Mouse (Mus musculus) heart, embryonic 12.5 days (tissue): ENCODE measurements at regions not wholly inside any gene's neighbourhood (a gene's known extent, or its start where the extent isn't known, plus 50 kb on each side); places are given as distances from the start of the nearest gene placed in this dataset.

ENCODE experiments used
- ATAC-seq: fragments of 200-750 bp; cut with Nextera tagmentation; 2 replicates; pipeline ENCODE4 v1.8.0; 2017; ENCODE audit warnings: moderate TSS enrichment, moderate library complexity; ENCODE audit not compliant: insufficient number of reproducible peaks, low FRiP score
- H3K27ac ChIP-seq: fragments of 300-500 bp; sonication (generic); 2 replicates; pipeline ENCODE4 v1.5.1; 2016; ENCODE audit warnings: mild to moderate bottlenecking, moderate library complexity; ENCODE audit not compliant: poor library complexity, severe bottlenecking
- H3K27me3 ChIP-seq: fragments of 300-500 bp; sonication (generic); replicated peaks from 2 replicates; pipeline ENCODE4 v1.6.1; 2016; ENCODE audit warnings: mild to moderate bottlenecking, moderate library complexity
- H3K36me3 ChIP-seq: fragments of 300-500 bp; sonication (generic); 2 replicates; pipeline ENCODE4 v1.6.1; 2016; ENCODE audit warnings: mild to moderate bottlenecking, moderate library complexity
- H3K4me1 ChIP-seq: fragments of 300-500 bp; sonication (generic); replicated peaks from 2 replicates; pipeline ENCODE4 v1.6.1; 2016; ENCODE audit warnings: mild to moderate bottlenecking
- H3K4me2 ChIP-seq: fragments of 300-500 bp; sonication (generic); 2 replicates; pipeline ENCODE4 v1.6.1; 2016; ENCODE audit warnings: mild to moderate bottlenecking, moderate library complexity
- H3K4me3 ChIP-seq: fragments of 300-500 bp; sonication (generic); 2 replicates; pipeline ENCODE4 v1.5.1; 2016; ENCODE audit warnings: mild to moderate bottlenecking
- H3K9ac ChIP-seq: fragments of 300-500 bp; sonication (generic); 2 replicates; pipeline ENCODE4 v1.6.1; 2016; ENCODE audit warnings: mild to moderate bottlenecking, moderate library complexity
- H3K9me3 ChIP-seq: fragments of 300-500 bp; sonication (generic); replicated peaks from 2 replicates; pipeline ENCODE4 v1.6.1; 2016; ENCODE audit warnings: mild to moderate bottlenecking, moderate library complexity
- WGBS: fragments of 180-500 bp; shearing (Covaris S2); methylation state at CpG from one replicate; pipeline ENCODE4 v1.1.7; 2016; 5-methylcytosine and 5-hydroxymethylcytosine counted together

GRCm38 (mm10) chr2:50885280-50885923 is 263.5 kb downstream of the Rnd3 start:
- Histone ChIP-seq H3K27me3 (no peaks in the 10 kb centered on the region), H3K4me1 (peaks cover 16% of the 10 kb centered on the region), H3K4me2 (no peak overlapping the region), H3K9ac (no peak overlapping the region), H3K4me3 (no peak overlapping the region), H3K36me3 (no peaks in the 10 kb centered on the region), H3K9me3 (no peaks in the 10 kb centered on the region), H3K27ac (no peak overlapping the region)
- 53% methylated on average over 4 of the region's 4 CpGs for whole genome bisulfite sequencing
- no peak for ATAC-seq

GRCm38 (mm10) chr2:50881514-50882038 is 267.3 kb downstream of the Rnd3 start:
- ATAC-seq, result no peak
- 86% methylated on average over 4 of the region's 4 CpGs for WGBS
- H3K27ac ChIP-seq, result no peak overlapping the region
- H3K4me2 ChIP-seq, result no peak overlapping the region
- no peaks in the 10 kb centered on the region for H3K36me3 ChIP-seq
- H3K27me3 ChIP-seq, result no peaks in the 10 kb centered on the region
- H3K4me1 ChIP-seq, result peaks cover 18% of the 10 kb centered on the region
- H3K4me3 ChIP-seq, result no peak overlapping the region
- H3K9ac ChIP-seq, result no peak overlapping the region
- no peaks in the 10 kb centered on the region for H3K9me3 ChIP-seq

GRCm38 (mm10) chr2:50880806-50881205 is 268.1 kb downstream of the Rnd3 start:
- 47% methylated on average over 4 of the region's 4 CpGs for WGBS
- no peaks in the 10 kb centered on the region for H3K36me3 ChIP-seq
- H3K4me1 ChIP-seq, result peaks cover 13% of the 10 kb centered on the region
- H3K9ac ChIP-seq, result no peak overlapping the region
- no peaks in the 10 kb centered on the region for H3K27me3 ChIP-seq
- no peak overlapping the region for H3K4me3 ChIP-seq
- no peak for ATAC-seq
- H3K4me2 ChIP-seq, result no peak overlapping the region
- no peak overlapping the region; the same call in 1 of the 2 replicates for H3K27ac ChIP-seq
- no peaks in the 10 kb centered on the region for H3K9me3 ChIP-seq

- Histone ChIP-seq H3K9me3 (no peaks in the 10 kb centered on the region), H3K27ac (no peak overlapping the region), H3K9ac (no peak overlapping the region), H3K36me3 (no peaks in the 10 kb centered on the region), H3K4me3 (no peak overlapping the region), H3K4me2 (no peak overlapping the region), H3K4me1 (peaks cover 9% of the 10 kb centered on the region), H3K27me3 (no peaks in the 10 kb centered on the region)
- no peak for ATAC-seq
- WGBS, result 82% methylated on average over 17 of the region's 17 CpGs
Observed at GRCm38 (mm10) chr2:50877716-50878115, 271.2 kb downstream of the Rnd3 start.

- 84% methylated on average over 6 of the region's 6 CpGs for WGBS
- no peak for ATAC-seq
Observed at GRCm38 (mm10) chr2:50875072-50875471, 273.8 kb downstream of the Rnd3 start.

GRCm38 (mm10) chr2:50853538-50854244 is 295.2 kb downstream of the Rnd3 start:
- Histone ChIP-seq H3K27ac (no peak overlapping the region), H3K4me2 (no peak overlapping the region), H3K36me3 (no peaks in the 10 kb centered on the region), H3K4me3 (no peak overlapping the region), H3K9me3 (no peaks in the 10 kb centered on the region), H3K4me1 (peaks cover 4% of the 10 kb centered on the region; the same call in 1 of the 2 replicates), H3K9ac (no peak overlapping the region), H3K27me3 (no peaks in the 10 kb centered on the region)
- 90% methylated on average over 8 of the region's 8 CpGs for WGBS
- no peak for ATAC-seq

More at GRCm38 (mm10) chr2:50875072-50875471, 273.8 kb downstream of the Rnd3 start:
- no peaks in the 10 kb centered on the region for H3K9me3 ChIP-seq
- no peaks in the 10 kb centered on the region for H3K4me1 ChIP-seq
- H3K27me3 ChIP-seq, result no peaks in the 10 kb centered on the region
- H3K4me2 ChIP-seq, result no peak overlapping the region
- no peaks in the 10 kb centered on the region for H3K36me3 ChIP-seq
- no peak overlapping the region for H3K4me3 ChIP-seq
- H3K27ac ChIP-seq, result no peak overlapping the region
- no peak overlapping the region for H3K9ac ChIP-seq

GRCm38 (mm10) chr2:50852413-50852919 is 296.4 kb downstream of the Rnd3 start:
- peaks cover 4% of the 10 kb centered on the region; the same call in 1 of the 2 replicates for H3K4me1 ChIP-seq
- H3K27ac ChIP-seq, result no peak overlapping the region
- WGBS, result 86% methylated on average over 2 of the region's 2 CpGs
- H3K27me3 ChIP-seq, result no peaks in the 10 kb centered on the region
- no peaks in the 10 kb centered on the region for H3K9me3 ChIP-seq
- H3K4me3 ChIP-seq, result no peak overlapping the region
- no peaks in the 10 kb centered on the region for H3K36me3 ChIP-seq
- no peak overlapping the region for H3K9ac ChIP-seq
- no peak overlapping the region for H3K4me2 ChIP-seq
- ATAC-seq, result no peak

GRCm38 (mm10) chr2:50850071-50850470 is 298.8 kb downstream of the Rnd3 start:
- H3K27me3 ChIP-seq, result no peaks in the 10 kb centered on the region
- H3K4me1 ChIP-seq, result peaks cover 4% of the 10 kb centered on the region; the same call in 1 of the 2 replicates
- no peak overlapping the region for H3K4me2 ChIP-seq
- no peak for ATAC-seq
- no peaks in the 10 kb centered on the region for H3K36me3 ChIP-seq
- H3K4me3 ChIP-seq, result no peak overlapping the region
- WGBS, result 47% methylated on average over 3 of the region's 3 CpGs
- no peak overlapping the region for H3K27ac ChIP-seq
- H3K9me3 ChIP-seq, result no peaks in the 10 kb centered on the region
- H3K9ac ChIP-seq, result no peak overlapping the region

GRCm38 (mm10) chr2:50841881-50842280 is 307.0 kb downstream of the Rnd3 start:
- Histone ChIP-seq H3K4me2 (no peak overlapping the region), H3K9me3 (no peaks in the 10 kb centered on the region; the same call in 1 of the 2 replicates), H3K27me3 (no peaks in the 10 kb centered on the region), H3K36me3 (no peaks in the 10 kb centered on the region), H3K4me3 (no peak overlapping the region), H3K4me1 (no peaks in the 10 kb centered on the region), H3K27ac (no peak overlapping the region), H3K9ac (no peak overlapping the region)
- ATAC-seq, result no peak
- WGBS, result 75% methylated on average over 2 of the region's 2 CpGs

GRCm38 (mm10) chr2:50835511-50836320 is 313.2 kb downstream of the Rnd3 start:
- Histone ChIP-seq H3K36me3 (no peaks in the 10 kb centered on the region), H3K27me3 (no peaks in the 10 kb centered on the region), H3K4me1 (peaks cover 15% of the 10 kb centered on the region), H3K4me2 (no peak overlapping the region), H3K4me3 (no peak overlapping the region), H3K27ac (no peak overlapping the region), H3K9ac (no peak overlapping the region), H3K9me3 (no peaks in the 10 kb centered on the region; the same call in 1 of the 2 replicates)
- ATAC-seq, result no peak
- 64% methylated on average over 6 of the region's 6 CpGs for WGBS

- H3K27me3 ChIP-seq, result no peaks in the 10 kb centered on the region
- H3K27ac ChIP-seq, result no peak overlapping the region
- no peak for ATAC-seq
- H3K4me1 ChIP-seq, result peaks cover 15% of the 10 kb centered on the region
- no peak overlapping the region for H3K4me3 ChIP-seq
- no peak overlapping the region for H3K9ac ChIP-seq
- H3K9me3 ChIP-seq, result no peaks in the 10 kb centered on the region
- H3K4me2 ChIP-seq, result no peak overlapping the region
- H3K36me3 ChIP-seq, result no peaks in the 10 kb centered on the region
- 83% methylated on average over 5 of the region's 5 CpGs for WGBS
Observed at GRCm38 (mm10) chr2:50833791-50834190, 315.1 kb downstream of the Rnd3 start.
